Mouse (Mus musculus): Measurements from ENCODE around the gene Rrp15.

GRCm38 (mm10) chr1:186712802-186713471 is 36.2 kb downstream of the Rrp15 start:
- peak; percentile 23 for TF ChIP-seq CTCF (IDR thresholded peaks at IDR 0.05; ENCODE audit: low read depth, low read length)
- no peak for TF ChIP-seq POLR2A (IDR thresholded peaks at IDR 0.05; ENCODE audit: insufficient read depth, low read length)
- no peak for TF ChIP-seq EP300 (IDR thresholded peaks at IDR 0.05; ENCODE audit: insufficient read depth, low read depth, low read length)
